ENCODE assay signal across 17 mouse cellular contexts in the genomic region with DNA sequence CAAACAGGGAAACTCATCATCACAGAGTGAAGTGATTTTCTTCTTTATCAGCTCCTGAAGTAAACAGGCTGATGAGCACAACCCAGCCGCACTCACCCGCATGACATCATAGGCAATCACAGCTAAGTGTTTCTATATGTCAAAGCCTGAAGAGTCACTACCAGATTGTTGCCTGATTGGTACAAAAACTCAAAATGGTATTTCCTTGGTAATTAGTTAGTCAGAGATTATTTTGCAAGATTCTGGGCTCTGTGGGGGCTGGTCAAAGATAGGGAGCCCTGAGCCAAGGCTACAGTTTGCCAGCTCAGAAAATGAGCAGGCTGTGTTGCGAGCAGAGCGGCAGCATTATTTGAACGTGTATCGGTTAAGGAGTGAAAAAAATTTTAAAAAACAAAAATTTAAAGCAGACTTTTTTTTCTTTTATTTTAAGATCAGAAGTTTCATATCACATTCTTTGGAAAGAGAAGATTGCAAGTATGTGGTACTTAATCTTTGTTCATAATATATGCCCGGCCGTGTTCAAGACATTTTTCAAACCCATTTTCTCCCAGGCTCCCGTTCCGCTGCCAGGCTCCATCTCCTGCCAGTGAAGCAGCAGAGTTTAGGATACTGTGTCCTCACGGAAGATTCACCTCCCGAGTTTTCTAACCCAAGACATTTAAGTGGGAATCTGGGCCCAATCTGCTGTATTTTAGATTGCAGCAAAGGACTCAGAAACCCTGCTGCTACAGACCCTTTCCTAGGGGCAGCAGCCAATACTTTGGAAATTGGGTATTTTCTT.
DNase-seq lines count a peak whose midpoint lies in the region; ATAC-seq and TF ChIP-seq lines count a peak whose summit lies in the region.
"Had no signal": no experiment of that assay in that cellular context is flagged by ENCODE, and none has a peak within 500 bp of the region (broad histone marks: within the 10 kb centered on the region; RNA-seq: fewer than 3 reads in every experiment).

No protein-coding gene starts in this region.

- H3K9me3 ChIP-seq in forebrain, embryonic 12.5 days: no peaks in the 10 kb centered on the region
- no peaks in the 10 kb centered on the region for H3K9me3 ChIP-seq in forebrain, embryonic 11.5 days (ENCODE audit: control insufficient read depth, low read length)
- H3K9me3 ChIP-seq in forebrain, postnatal 0 days (ENCODE audit: low read length): no peaks in the 10 kb centered on the region
- no peaks in the 10 kb centered on the region for H3K9me3 ChIP-seq in heart, embryonic 10.5 days
- H3K9me3 ChIP-seq: heart, embryonic 12.5 days; hindbrain, embryonic 10.5 days; midbrain, embryonic 12.5 days had no signal

- H3K27me3 ChIP-seq in forebrain, embryonic 12.5 days: no peaks in the 10 kb centered on the region
- H3K27me3 ChIP-seq in forebrain, embryonic 11.5 days (ENCODE audit: control insufficient read depth, insufficient read depth, low read length): no peaks in the 10 kb centered on the region
- no peaks in the 10 kb centered on the region for H3K27me3 ChIP-seq in forebrain, postnatal 0 days (ENCODE audit: insufficient read depth, low read length)
- no peaks in the 10 kb centered on the region for H3K27me3 ChIP-seq in heart, embryonic 10.5 days (ENCODE audit: insufficient read depth, poor library complexity, severe bottlenecking)
- H3K27me3 ChIP-seq: heart, embryonic 12.5 days; midbrain, embryonic 12.5 days had no signal

- no peak overlapping the region for H3K4me3 ChIP-seq in forebrain, embryonic 12.5 days (replicated peaks)
- H3K4me3 ChIP-seq in forebrain, embryonic 11.5 days (ENCODE audit: low read depth, low read length): no peak overlapping the region
- H3K4me3 ChIP-seq in forebrain, postnatal 0 days (ENCODE audit: low read depth, low read length): peak overlapping the region; percentile 11; the same call in 1 of the 2 replicates
- no peak overlapping the region for H3K4me3 ChIP-seq in heart, embryonic 10.5 days
- H3K4me3 ChIP-seq: heart, embryonic 12.5 days; hindbrain, embryonic 10.5 days; midbrain, embryonic 12.5 days had no signal

- no peak for DNase-seq in forebrain, embryonic 11.5 days (ENCODE audit: low spot score)
- peak; percentile 51 for DNase-seq in forebrain, postnatal 0 days
- peak; percentile 24 to 44 for DNase-seq in layer of hippocampus, postnatal 10 days (ENCODE audit: low spot score in 2 of 2)
- DNase-seq in right cerebral cortex, postnatal 25 days: peak; percentile 30
- no peak for DNase-seq in heart, embryonic 10.5 days (ENCODE audit: low spot score)
- DNase-seq in kidney, postnatal 4 days: no peak
- no peak for DNase-seq in retina, embryonic 14.5 days (ENCODE audit: low spot score)
- DNase-seq: cerebellum, adult 9-11 months; kidney, adult 11 months; kidney, postnatal 36 days; lung, postnatal 14 days; thymus, adult 18-20 months had no signal

- peak; percentile 36; the same call in 1 of the 2 replicates for ATAC-seq in forebrain, embryonic 12.5 days (ENCODE audit: low FRiP score)
- no peak for ATAC-seq in forebrain, embryonic 11.5 days (replicated peaks; ENCODE audit: low FRiP score)
- peak; percentile 76 for ATAC-seq in forebrain, postnatal 0 days

- H3K27ac ChIP-seq in forebrain, embryonic 12.5 days: no peak overlapping the region
- H3K27ac ChIP-seq in forebrain, embryonic 11.5 days (ENCODE audit: low read depth, low read length): no peak overlapping the region
- H3K27ac ChIP-seq in forebrain, postnatal 0 days (ENCODE audit: low read depth, low read length): peak overlapping the region; percentile 50
- H3K27ac ChIP-seq in heart, embryonic 10.5 days: no peak overlapping the region
- H3K27ac ChIP-seq: hindbrain, embryonic 10.5 days; midbrain, embryonic 12.5 days had no signal

- H3K9ac ChIP-seq in forebrain, embryonic 12.5 days: no peak overlapping the region
- no peak overlapping the region for H3K9ac ChIP-seq in forebrain, embryonic 11.5 days (ENCODE audit: low read length)
- H3K9ac ChIP-seq in forebrain, postnatal 0 days: 0 out of 2 replicates have a peak overlapping the region, but pooled peaks have one; percentile 10
- H3K9ac ChIP-seq: heart, embryonic 12.5 days; midbrain, embryonic 12.5 days had no signal

- H3K36me3 ChIP-seq in forebrain, embryonic 12.5 days (replicated peaks): no peaks in the 10 kb centered on the region
- H3K36me3 ChIP-seq in forebrain, embryonic 11.5 days (ENCODE audit: control insufficient read depth, insufficient read depth, low read length): no peaks in the 10 kb centered on the region
- H3K36me3 ChIP-seq in forebrain, postnatal 0 days (ENCODE audit: insufficient read depth): no peaks in the 10 kb centered on the region
- H3K36me3 ChIP-seq in heart, embryonic 10.5 days: no peaks in the 10 kb centered on the region
- H3K36me3 ChIP-seq: heart, embryonic 12.5 days; hindbrain, embryonic 10.5 days; midbrain, embryonic 12.5 days had no signal

- TF ChIP-seq CTCF in forebrain, postnatal 0 days (IDR thresholded peaks at IDR 0.05; ENCODE audit: low read depth): no peak

- H3K4me1 ChIP-seq in forebrain, embryonic 12.5 days: no peaks in the 10 kb centered on the region
- no peaks in the 10 kb centered on the region for H3K4me1 ChIP-seq in forebrain, embryonic 11.5 days (replicated peaks; ENCODE audit: control insufficient read depth, insufficient read depth, low read length)
- H3K4me1 ChIP-seq in forebrain, postnatal 0 days (ENCODE audit: insufficient read depth): no peaks in the 10 kb centered on the region
- no peaks in the 10 kb centered on the region for H3K4me1 ChIP-seq in heart, embryonic 10.5 days
- H3K4me1 ChIP-seq: heart, embryonic 12.5 days; hindbrain, embryonic 10.5 days; midbrain, embryonic 12.5 days had no signal

- H3K4me2 ChIP-seq in forebrain, embryonic 12.5 days: no peak overlapping the region
- H3K4me2 ChIP-seq in forebrain, embryonic 11.5 days (ENCODE audit: low read depth, low read length, severe bottlenecking): no peak overlapping the region
- peak overlapping the region; percentile 31 for H3K4me2 ChIP-seq in forebrain, postnatal 0 days (ENCODE audit: low read depth)
- H3K4me2 ChIP-seq: heart, embryonic 12.5 days; liver, embryonic 11.5 days; midbrain, embryonic 12.5 days had no signal

- 82% methylated on average over 12 of the region's 12 CpGs for WGBS in forebrain, embryonic 12.5 days
- 86% methylated on average over 12 of the region's 12 CpGs for WGBS in forebrain, embryonic 11.5 days
- 46% methylated on average over 12 of the region's 12 CpGs for WGBS in forebrain, postnatal 0 days
- 75% methylated on average over 12 of the region's 12 CpGs for WGBS in heart, embryonic 10.5 days

Comparison
In these comparisons a context has a peak if more than half of its experiments do, and no peak if none do; other contexts are left out.
1. DNase-seq: peak in forebrain, postnatal 0 days (single experiment), layer of hippocampus, postnatal 10 days (2 of 2) and right cerebral cortex, postnatal 25 days (single experiment); none in forebrain, embryonic 11.5 days (single experiment), heart, embryonic 10.5 days (single experiment), kidney, postnatal 4 days (0 of 2) and retina, embryonic 14.5 days (single experiment).